Mouse (Mus musculus) erythroblast, adult 5-6 weeks (primary cell): ENCODE data around the gene Chst7. TPM values are rescaled to one million over a fixed set of nuclear protein-coding genes. Genes with fewer than 3 reads are reported as not detected.

Experiments used
- ATAC-seq: replicated peaks from 2 replicates; pipeline ENCODE4 v1.8.0; 2016; ENCODE audit warnings: moderate number of reproducible peaks, mild to moderate bottlenecking, moderate TSS enrichment, inconsistent platforms; ENCODE audit not compliant: poor library complexity, low FRiP score, severe bottlenecking
- total RNA-seq, 2 experiments: library from RNA; stranded (forward) in 1 of 2; stranded (reverse) in 1 of 2; fragments of 150-400 nt in 1 of 2; fragments of 200-764, 138-1000 nt in 1 of 2; gene quantifications; 2 replicates each; pipeline versions ENCODE4 v1.2.3 to v1.2.4; 2015 to 2017; ENCODE audit warnings: low replicate concordance in 2 of 2

Chst7 gene
- total RNA-seq (2015; ENCODE audit: low replicate concordance) (not detected in 2 replicates), total RNA-seq (2017; ENCODE audit: low replicate concordance) (not detected in 2 replicates)

DNA sequence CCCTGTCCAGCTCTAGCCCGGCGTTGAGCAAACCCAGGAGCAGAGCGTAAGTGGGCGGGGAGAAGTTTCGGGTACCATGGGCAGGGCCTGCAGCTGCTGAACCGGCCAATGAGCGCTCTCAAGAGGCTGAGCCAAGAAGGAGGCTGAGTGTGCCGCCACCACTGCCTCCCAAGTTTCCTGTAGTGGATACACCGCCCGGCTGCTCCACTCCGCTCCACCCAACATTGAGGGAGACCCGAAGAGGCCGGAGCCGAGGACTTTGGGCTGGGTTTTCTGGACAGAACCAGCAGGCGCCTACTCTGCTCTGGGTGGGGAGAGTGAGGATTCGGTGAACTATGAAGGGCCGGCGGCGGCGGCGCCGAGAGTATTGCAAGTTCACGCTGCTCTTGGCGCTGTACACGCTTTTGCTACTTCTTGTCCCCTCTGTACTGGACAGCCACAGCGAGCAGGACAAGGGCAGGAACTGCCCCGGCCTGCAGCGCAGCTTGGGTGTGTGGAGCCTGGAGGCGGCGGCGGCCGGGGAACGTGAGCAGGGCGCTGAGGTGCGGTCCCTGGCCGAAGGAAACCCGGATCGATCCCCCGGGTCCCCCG, at the start of gene Chst7:
Gene Chst7 (plus strand): TSS at position 180 of the 591 bp plus-strand sequence.
- ATAC-seq: no peak

DNA sequence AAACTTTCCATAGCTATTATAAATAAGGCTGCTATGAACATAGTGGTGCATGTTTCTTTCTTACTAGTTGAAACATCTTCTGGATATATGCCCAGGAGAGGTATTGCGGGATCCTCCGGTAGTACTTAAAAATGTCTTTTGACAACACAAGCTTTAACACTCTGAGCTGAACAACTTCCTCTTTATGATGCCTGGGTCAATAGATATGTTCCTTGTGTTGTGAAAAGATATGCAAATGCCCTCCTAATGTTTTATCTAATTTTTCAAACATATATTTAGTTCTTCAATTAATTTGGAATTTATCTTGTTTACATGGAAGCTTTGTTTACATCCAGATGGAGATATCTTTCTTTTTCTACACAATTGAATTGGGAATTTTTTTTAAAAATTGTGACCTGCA, 47.1 kb upstream of the Chst7 start:
- ATAC-seq: no peak

DNA sequence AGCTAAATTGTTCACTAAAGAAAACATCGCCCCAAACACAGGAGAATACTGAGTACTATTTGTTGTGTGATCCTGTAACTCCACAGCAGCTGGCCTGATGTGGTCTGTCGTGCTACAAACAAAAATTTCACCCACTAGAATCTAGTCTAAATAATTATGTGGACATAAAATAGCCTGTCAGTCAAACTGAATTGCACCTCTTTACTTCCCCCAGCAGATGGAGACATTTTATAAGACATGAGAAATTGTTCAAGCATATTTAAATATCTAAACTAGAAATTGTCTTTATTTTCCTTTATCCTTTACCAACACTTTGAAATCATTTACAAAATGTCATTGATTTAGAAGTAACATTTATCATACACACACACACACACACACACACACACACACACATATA, 38.4 kb upstream of the Chst7 start:
- no peak for ATAC-seq

DNA sequence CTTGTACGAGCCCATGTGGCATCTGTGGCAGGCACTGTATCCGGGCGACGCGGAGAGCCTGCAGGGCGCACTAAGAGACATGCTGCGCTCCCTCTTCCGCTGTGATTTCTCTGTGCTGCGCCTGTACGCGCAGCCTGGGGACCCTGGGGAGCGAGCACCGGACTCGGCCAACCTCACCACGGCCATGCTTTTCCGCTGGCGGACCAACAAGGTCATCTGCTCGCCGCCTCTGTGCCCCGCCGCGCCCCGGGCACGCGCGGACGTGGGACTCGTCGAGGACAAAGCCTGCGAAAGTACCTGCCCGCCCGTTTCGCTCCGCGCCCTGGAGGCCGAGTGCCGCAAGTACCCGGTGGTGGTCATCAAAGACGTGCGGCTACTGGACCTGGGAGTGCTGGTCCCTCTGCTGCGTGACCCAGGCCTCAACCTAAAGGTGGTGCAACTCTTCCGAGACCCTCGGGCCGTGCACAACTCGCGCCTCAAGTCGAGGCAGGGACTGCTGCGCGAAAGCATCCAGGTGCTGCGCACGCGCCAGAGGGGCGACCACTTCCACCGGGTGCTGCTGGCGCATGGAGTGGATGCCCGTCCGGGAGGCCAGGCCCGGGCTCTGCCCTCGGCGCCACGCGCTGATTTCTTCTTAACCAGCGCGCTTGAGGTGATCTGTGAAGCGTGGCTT, 872 bp downstream of the Chst7 start:
- ATAC-seq: no peak

DNA sequence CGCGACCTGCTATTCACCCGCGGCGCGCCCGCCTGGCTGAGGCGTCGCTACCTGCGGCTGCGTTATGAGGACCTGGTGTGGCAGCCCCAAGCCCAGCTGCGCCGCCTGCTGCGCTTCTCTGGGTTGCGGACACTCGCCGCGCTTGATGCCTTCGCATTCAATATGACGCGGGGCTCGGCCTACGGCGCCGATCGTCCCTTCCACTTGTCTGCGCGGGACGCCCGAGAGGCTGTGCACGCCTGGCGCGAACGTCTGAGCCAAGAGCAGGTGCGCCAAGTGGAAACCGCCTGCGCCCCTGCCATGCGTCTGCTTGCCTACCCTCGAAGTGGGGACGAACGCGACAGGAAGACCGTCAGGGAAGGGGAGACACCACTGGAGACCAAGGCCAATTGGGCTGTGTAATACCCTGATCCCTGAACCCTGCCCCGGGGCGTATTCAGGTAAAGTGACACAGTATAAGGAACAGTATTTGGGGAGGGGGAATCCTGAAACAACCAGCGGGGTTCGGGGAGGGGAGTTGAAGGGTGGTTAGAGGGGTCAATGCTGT, 1.5 kb downstream of the Chst7 start:
- no peak for ATAC-seq

DNA sequence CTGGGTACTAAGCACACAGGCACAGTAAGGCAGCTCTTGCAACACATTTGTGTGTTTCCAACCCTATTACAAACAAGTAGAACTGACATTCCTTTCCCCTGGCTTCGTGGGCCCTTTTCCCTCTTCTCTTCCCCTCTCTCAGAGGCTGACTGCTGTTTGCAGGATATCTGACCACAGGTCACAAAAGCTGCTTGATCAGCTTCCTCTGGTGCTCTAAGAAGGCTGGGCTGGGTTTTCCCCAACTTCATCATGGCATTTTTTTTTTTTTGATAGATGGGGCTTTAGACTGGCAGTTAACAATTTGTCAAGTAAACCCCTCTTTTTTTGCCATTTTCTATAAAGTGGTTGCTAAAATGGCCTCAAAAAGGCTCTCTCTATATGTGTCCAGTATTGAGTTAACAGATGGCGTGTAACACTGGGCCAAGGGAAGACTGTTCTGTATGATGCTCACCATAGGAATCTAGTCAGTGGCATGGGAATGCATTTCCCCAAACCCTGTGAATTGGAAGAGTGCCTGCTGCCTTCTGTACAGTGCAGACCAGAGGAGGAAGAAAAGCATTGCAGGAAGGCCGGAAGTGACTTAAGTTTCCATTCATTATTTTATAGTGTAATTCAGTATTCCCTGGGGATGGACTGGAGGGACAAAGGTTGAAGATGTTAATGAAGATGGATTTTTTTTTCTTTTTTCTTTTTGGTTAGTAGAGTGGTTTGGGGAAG, 2.6 kb downstream of the Chst7 start:
- ATAC-seq: no peak

DNA sequence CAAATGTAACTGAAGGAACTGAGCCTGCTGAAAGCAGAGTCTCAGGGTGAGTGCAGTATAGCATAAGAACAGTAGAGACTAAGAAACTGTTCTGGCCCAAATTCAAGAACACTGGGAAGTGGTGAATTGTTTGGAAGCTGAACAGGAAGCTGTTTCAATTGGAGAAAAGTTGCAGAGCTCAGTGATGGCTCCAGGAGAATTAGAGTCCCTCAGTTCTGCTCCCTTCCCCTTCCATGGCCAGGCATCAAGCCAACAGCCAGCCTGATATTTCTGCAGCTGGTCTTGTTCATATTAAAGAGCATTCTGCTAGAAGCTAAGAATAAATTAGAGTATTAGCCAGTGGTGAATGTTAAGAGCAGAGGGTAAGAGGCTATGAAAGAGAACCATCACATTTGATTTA, 7.3 kb downstream of the Chst7 start:
- ATAC-seq: no peak

DNA sequence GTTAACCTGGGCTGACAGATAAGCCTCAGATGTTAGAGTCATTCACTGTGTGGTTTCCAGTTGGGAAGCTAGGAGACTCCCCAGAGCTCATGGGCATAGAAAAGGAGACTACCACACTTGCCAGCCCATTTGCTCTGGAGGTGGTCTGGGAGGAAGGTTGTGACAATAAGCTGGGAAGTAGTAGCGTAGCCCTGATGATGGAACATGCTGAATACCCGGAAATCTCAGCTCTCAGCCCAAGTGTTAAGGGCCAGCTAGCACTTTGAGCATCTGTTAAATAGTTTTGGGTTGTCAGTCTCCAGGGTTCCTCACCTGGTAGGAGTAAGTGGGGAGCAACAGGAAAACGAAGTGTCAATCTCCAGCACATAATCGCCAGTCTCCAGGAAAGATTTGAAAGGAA, 10.8 kb downstream of the Chst7 start:
- ATAC-seq: no peak

DNA sequence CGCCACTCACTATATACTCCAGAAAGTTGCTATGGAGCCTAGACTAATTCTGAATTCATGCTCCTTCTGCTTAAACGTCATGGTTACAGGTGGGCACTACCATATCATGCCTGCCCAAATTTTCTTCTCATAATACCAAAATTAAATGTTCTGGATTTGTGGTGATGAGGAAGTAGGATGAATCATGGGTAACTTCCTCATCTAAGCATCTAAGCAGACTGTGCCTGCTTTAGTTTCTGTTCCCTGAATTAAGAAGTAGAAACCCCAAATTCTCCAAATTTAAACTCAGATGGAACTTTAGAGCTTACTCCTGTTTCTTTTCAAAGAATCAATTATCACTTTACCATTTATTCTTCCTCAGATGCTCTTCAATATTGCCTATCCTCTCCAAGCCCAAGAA, 58.4 kb downstream of the Chst7 start:
- ATAC-seq: no peak

DNA sequence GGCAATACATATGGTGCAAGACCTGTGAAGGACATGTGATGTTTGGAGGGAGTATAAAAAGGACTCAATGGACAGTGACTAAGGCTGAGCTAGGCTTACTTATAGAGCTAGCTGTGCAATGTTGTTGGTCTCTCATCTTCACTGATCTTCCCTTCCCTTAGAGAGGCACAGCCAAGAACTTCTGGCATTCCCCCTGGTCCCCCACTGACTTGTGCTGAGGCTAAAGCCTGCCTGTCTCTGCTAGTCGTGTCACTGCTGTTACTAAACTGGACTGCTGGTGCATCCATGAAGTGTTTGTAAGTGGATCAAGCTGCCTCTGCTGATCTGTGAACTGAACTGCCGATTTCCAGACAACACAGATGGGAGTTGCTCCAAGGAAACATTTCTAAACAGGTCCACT, 66.1 kb downstream of the Chst7 start:
- no peak for ATAC-seq

DNA sequence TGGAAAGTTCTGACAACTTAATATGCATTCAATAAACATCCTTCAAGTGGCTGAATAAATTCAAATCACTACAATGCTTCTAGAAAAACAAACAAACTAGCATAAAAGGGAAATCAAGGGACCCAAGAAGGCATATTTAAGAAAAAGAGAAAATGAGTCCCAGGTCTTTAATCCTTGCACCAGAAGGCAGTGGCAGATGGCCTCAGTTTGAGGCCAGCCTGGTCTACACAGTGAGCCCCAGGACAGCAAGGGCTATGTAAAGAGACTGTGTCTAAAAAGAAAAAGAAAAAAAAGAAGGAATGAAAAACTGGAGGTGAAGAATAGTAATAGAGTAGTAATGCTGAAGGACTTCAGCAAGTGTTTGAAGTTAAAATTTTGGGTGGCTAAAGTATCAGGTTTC, 69.6 kb downstream of the Chst7 start:
- no peak for ATAC-seq

DNA sequence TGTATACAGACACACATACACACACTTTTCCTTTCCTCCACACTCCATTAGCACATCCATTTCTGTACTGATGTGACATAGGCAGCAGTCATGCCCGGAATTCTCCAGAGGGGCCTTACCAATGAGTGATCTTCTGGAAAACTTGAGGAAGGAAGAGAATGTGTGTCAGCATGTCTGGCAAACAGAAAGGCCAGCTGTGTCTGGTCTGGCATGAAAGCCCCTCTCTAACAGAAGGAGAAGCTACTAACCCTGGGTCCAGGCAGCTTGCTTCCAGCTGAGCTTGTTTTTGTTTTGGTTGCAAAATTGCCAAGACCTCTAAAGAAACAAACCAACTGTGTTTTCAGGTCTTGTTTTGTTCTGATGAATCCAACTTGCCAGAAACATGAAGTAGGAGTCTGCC, 70.1 kb downstream of the Chst7 start:
- ATAC-seq: no peak

Other genes starting within 250 kb of the Chst7 start
- 4.2 TPM in 1 of 2 replicates, not detected in the other for gene Slc9a7, start 232.2 kb downstream of the Chst7 start, total RNA-seq (2015; ENCODE audit: low replicate concordance)
- 0.98 TPM in 1 of 2 replicates, not detected in the other for gene Slc9a7, start 232.2 kb downstream of the Chst7 start, total RNA-seq (2017; ENCODE audit: low replicate concordance)